Mouse (Mus musculus) small intestine, adult 2 months (tissue): ENCODE measurements around the gene Cdh4.

ENCODE experiments used
- CTCF ChIP-seq: fragments of 200-500 bp; IDR thresholded peaks from 2 replicates; pipeline ENCODE4 v1.5.1; 2012; ENCODE audit warnings: low read depth, mild to moderate bottlenecking, control low read depth, inconsistent platforms, low read length, moderate library complexity, mixed read lengths; ENCODE audit not compliant: insufficient replicate concordance, insufficient read length; ENCODE audit errors: extremely low read depth
- POLR2A ChIP-seq: fragments of 200-500 bp; IDR thresholded peaks from 2 replicates; pipeline ENCODE4 v1.6.1; 2012; ENCODE audit warnings: low read depth, mild to moderate bottlenecking, control low read depth, inconsistent platforms, low read length, moderate library complexity

DNA sequence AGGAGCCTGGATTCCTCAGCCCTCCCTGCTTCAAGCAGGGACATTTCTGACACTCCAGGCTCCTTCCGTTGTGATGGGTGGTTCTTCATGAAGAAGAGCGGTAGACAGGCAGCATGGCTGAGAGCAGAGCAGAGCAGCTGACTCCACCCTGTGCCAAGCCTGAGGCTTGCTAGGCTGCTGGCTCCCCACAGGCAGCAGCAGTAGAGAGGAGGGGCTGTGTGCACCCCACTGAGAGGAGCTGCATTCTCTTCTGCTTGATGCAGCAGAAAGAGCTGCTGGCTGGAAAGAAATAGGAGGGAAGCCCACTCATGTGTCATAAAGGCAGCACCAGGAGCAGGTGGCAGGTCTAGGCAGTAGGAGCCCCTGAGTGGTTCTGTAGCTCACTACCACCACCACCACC is 427.6 kb downstream of the Cdh4 start:
- TF ChIP-seq CTCF (no peak), POLR2A (no peak)
